Mouse (Mus musculus) myocyte (in vitro differentiated cells): ENCODE data around the gene Cacna2d3.

Experiments used
- CEBPB ChIP-seq: IDR thresholded peaks from 2 replicates; pipeline ENCODE4 v1.6.1; 2011; ENCODE audit warnings: mild to moderate bottlenecking, moderate library complexity; ENCODE audit not compliant: poor library complexity, insufficient read depth, severe bottlenecking
- E2F4 ChIP-seq: IDR thresholded peaks from one replicate; pipeline ENCODE4 v1.6.1; 2011; ENCODE audit warnings: mild to moderate bottlenecking, control low read depth, moderate library complexity; ENCODE audit not compliant: insufficient read depth
- MAX ChIP-seq: IDR thresholded peaks from one replicate; pipeline ENCODE4 v1.6.1; 2011; ENCODE audit warnings: low read depth, mild to moderate bottlenecking, control low read depth
- MYOD1 ChIP-seq, 3 experiments: IDR thresholded peaks; one replicate each; pipeline ENCODE4 v1.6.1; 2011; ENCODE audit warnings: control low read depth in 2 of 3, low read depth in 2 of 3, mild to moderate bottlenecking in 2 of 3, moderate library complexity in 1 of 3; ENCODE audit not compliant: insufficient read length in 2 of 3, control insufficient read depth in 1 of 3
- MYOG ChIP-seq, 3 experiments: IDR thresholded peaks; one replicate each; pipeline ENCODE4 v1.6.1; 2011; ENCODE audit warnings: control low read depth in 2 of 3, low read depth in 2 of 3, mild to moderate bottlenecking in 2 of 3; ENCODE audit not compliant: insufficient read length in 2 of 3, control insufficient read depth in 1 of 3, insufficient read depth in 1 of 3
- POLR2A ChIP-seq: IDR thresholded peaks from one replicate; pipeline ENCODE4 v1.6.1; 2011; ENCODE audit warnings: low read depth, mild to moderate bottlenecking, control low read depth, moderate library complexity; ENCODE audit not compliant: insufficient read length
- POLR2AphosphoS2 ChIP-seq: IDR thresholded peaks from one replicate; pipeline ENCODE4 v1.6.1; 2011; ENCODE audit warnings: low read depth, control low read depth; ENCODE audit not compliant: insufficient read length
- REST ChIP-seq: IDR thresholded peaks from one replicate; pipeline ENCODE4 v1.6.1; 2011; ENCODE audit warnings: mild to moderate bottlenecking, control low read depth, moderate library complexity; ENCODE audit not compliant: insufficient read depth, insufficient read length
- TCF12 ChIP-seq: IDR thresholded peaks from one replicate; pipeline ENCODE4 v1.6.1; 2011; ENCODE audit warnings: mild to moderate bottlenecking, control low read depth; ENCODE audit not compliant: poor library complexity, insufficient read depth, severe bottlenecking

DNA sequence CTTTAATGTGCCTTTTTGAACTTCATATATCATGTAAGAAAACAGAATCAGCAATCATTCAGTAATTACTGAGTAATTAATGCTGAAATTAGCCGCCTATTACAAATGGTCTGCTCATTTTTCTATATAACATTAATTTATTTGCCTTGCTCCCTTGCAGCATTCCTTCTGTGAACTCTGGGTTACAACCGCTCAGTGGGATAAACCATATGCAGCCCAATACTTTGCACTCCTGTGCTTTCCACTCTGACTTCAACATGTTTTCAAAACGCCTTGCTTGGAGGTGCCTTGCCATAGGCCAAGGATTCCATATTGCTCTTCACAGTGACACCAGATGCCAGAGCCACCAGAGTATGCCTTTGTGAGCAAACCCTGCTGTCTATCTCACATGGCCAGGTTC is 546.9 kb downstream of the Cacna2d3 start:
- TF ChIP-seq POLR2A (no peak), E2F4 (no peak), POLR2AphosphoS2 (no peak), MAX (no peak), CEBPB (no peak), TCF12 (no peak), MYOD1 (IDR thresholded peaks at IDR 0.05; ENCODE audit: control insufficient read depth in 1 of 3, insufficient read length in 2 of 3, low read depth in 2 of 3) (no peak), MYOG (IDR thresholded peaks at IDR 0.05; ENCODE audit: control insufficient read depth in 1 of 3, insufficient read depth in 1 of 3, insufficient read length in 2 of 3, low read depth in 2 of 3) (no peak), REST (no peak)
